Mouse (Mus musculus) hindbrain, embryonic 14.5 days (tissue): ENCODE measurements around the gene Pitpnm3. TPM values are rescaled to one million over a fixed set of nuclear protein-coding genes. Genes with fewer than 3 reads are reported as not detected.

Experiments
- polyA plus RNA-seq: library from polyadenylated mRNA; unstranded; fragments of >200 nt; fragmentation: Nextera tagmentation; extraction: Ambion mirVana; gene quantifications from 2 replicates; pipeline ENCODE4 v1.2.1, GENCODE M21; 2014

Pitpnm3 gene
- polyA plus RNA-seq, 1 experiment from 2014 or later = 4.9 TPM

Other genes starting within 250 kb of the Pitpnm3 start
- gene Aipl1, start 98.3 kb downstream of the Pitpnm3 start, polyA plus RNA-seq = not detected in 2 replicates
- 26.8 and 30.2 TPM in 2 replicates for gene Pimreg, start 93.7 kb downstream of the Pitpnm3 start, polyA plus RNA-seq
- 0.25 and 0.40 TPM in 2 replicates for gene Gm43951, start 71.1 kb upstream of the Pitpnm3 start, polyA plus RNA-seq
- 14.3 and 17.1 TPM in 2 replicates for gene 4933427D14Rik, start 71.7 kb upstream of the Pitpnm3 start, polyA plus RNA-seq
- gene Txndc17, start 71.8 kb upstream of the Pitpnm3 start, polyA plus RNA-seq = 141 and 151 TPM in 2 replicates
- 50.8 and 52.8 TPM in 2 replicates for gene Med31, start 79.8 kb upstream of the Pitpnm3 start, polyA plus RNA-seq
- gene Slc13a5, start 131.4 kb upstream of the Pitpnm3 start, polyA plus RNA-seq = 2.0 and 2.8 TPM in 2 replicates
- gene Xaf1, start 165.9 kb upstream of the Pitpnm3 start, polyA plus RNA-seq = 1.1 and 3.3 TPM in 2 replicates
- not detected in 2 replicates for gene Fbxo39, start 178.7 kb upstream of the Pitpnm3 start, polyA plus RNA-seq
- 9.9 and 10.1 TPM in 2 replicates for gene Tekt1, start 226.7 kb upstream of the Pitpnm3 start, polyA plus RNA-seq